Comparison of ENCODE assay signal across 8 mouse cellular contexts in genomic region chr6:87850900-87851614, GRCm38 (mm10). TPM values are rescaled to one million over a fixed set of nuclear protein-coding genes. Genes with fewer than 3 reads are reported as not detected.
DNase-seq lines count a peak whose midpoint lies in the region; ATAC-seq lines count a peak whose summit lies in the region.

TSS of gene Cnbp (minus strand) at chr6:87851106.

- peak within 1 kb of the TSS; percentile 78 for H3K4me2 ChIP-seq in heart, embryonic 13.5 days
- peak within 1 kb of the TSS; percentile 84 for H3K4me2 ChIP-seq in liver, embryonic 12.5 days
- H3K4me2 ChIP-seq in stomach, embryonic 15.5 days, result peak within 1 kb of the TSS; percentile 80

- peak; percentile 94 for ATAC-seq in erythroid progenitor cell, adult 5-6 weeks (replicated peaks; ENCODE audit: low FRiP score, poor library complexity, severe bottlenecking)
- ATAC-seq in heart, embryonic 13.5 days (ENCODE audit: extremely low read depth, insufficient number of reproducible peaks, low FRiP score, low TSS enrichment), result peak; percentile 97
- peak; percentile 95 for ATAC-seq in liver, embryonic 12.5 days
- peak; percentile 99 for ATAC-seq in stomach, embryonic 15.5 days (ENCODE audit: insufficient read depth, low FRiP score, low read depth)

- peaks cover 15% of the 10 kb centered on the region for H3K36me3 ChIP-seq in heart, embryonic 13.5 days
- H3K36me3 ChIP-seq in liver, embryonic 12.5 days, result peaks cover 29% of the 10 kb centered on the region
- H3K36me3 ChIP-seq in stomach, embryonic 15.5 days, result no peaks in the 10 kb centered on the region

- H3K9me3 ChIP-seq in heart, embryonic 13.5 days, result no peaks in the 10 kb centered on the region
- H3K9me3 ChIP-seq in liver, embryonic 12.5 days (replicated peaks), result no peaks in the 10 kb centered on the region
- no peaks in the 10 kb centered on the region for H3K9me3 ChIP-seq in stomach, embryonic 15.5 days

- peaks cover 34% of the 10 kb centered on the region for H3K4me1 ChIP-seq in heart, embryonic 13.5 days
- H3K4me1 ChIP-seq in liver, embryonic 12.5 days, result peaks cover 58% of the 10 kb centered on the region
- H3K4me1 ChIP-seq in stomach, embryonic 15.5 days, result peaks cover 5% of the 10 kb centered on the region

- H3K4me3 ChIP-seq in heart, embryonic 13.5 days, result peak within 1 kb of the TSS; percentile 90
- peak within 1 kb of the TSS; percentile 88 for H3K4me3 ChIP-seq in liver, embryonic 12.5 days
- H3K4me3 ChIP-seq in stomach, embryonic 15.5 days (replicated peaks), result peak within 1 kb of the TSS; percentile 99

- H3K27ac ChIP-seq in heart, embryonic 13.5 days (replicated peaks), result peak within 1 kb of the TSS; percentile 93
- H3K27ac ChIP-seq in liver, embryonic 12.5 days, result peak within 1 kb of the TSS; percentile 92
- H3K27ac ChIP-seq in stomach, embryonic 15.5 days, result peak within 1 kb of the TSS; percentile 92

- no peaks in the 10 kb centered on the region for H3K27me3 ChIP-seq in heart, embryonic 13.5 days (replicated peaks)
- no peaks in the 10 kb centered on the region for H3K27me3 ChIP-seq in liver, embryonic 12.5 days (replicated peaks)
- no peaks in the 10 kb centered on the region for H3K27me3 ChIP-seq in stomach, embryonic 15.5 days (replicated peaks)

- WGBS in heart, embryonic 13.5 days, result under 1% methylated on average over 53 of the region's 55 CpGs
- WGBS in liver, embryonic 12.5 days (ENCODE audit: insufficient replicate concordance), result under 1% methylated on average over 55 of the region's 55 CpGs
- WGBS in stomach, embryonic 15.5 days, result under 1% methylated on average over 47 of the region's 55 CpGs

- peak within 1 kb of the TSS; percentile 99 for H3K9ac ChIP-seq in heart, embryonic 13.5 days
- peak within 1 kb of the TSS; percentile 98 for H3K9ac ChIP-seq in liver, embryonic 12.5 days
- H3K9ac ChIP-seq in stomach, embryonic 15.5 days, result peak within 1 kb of the TSS; percentile 100

- peak; percentile 98 for DNase-seq in CD4-positive helper T cell, adult 2 months (ENCODE audit: low read depth, low spot score)
- peak; percentile 92 for DNase-seq in brain, embryonic 18.5 days (ENCODE audit: low read depth, low spot score)
- peak; percentile 99 for DNase-seq in kidney, postnatal 10 days
- peak; percentile 92 to 96 for DNase-seq in natural killer cell, adult 2 months (ENCODE audit: low spot score in 2 of 2)

RNA-seq across cellular contexts. Expression of gene Cnbp, which starts in this region (rescaled TPM):
- total RNA-seq in erythroid progenitor cell, adult 5-6 weeks (2015; ENCODE audit: low replicate concordance), result 296 and 321 TPM in 2 replicates
- 347 and 417 TPM in 2 replicates for total RNA-seq in erythroid progenitor cell, adult 5-6 weeks (2017; ENCODE audit: low replicate concordance)
- polyA plus RNA-seq in heart, embryonic 13.5 days (2015; fragmentation: Nextera tagmentation; extraction: Ambion mirVana), result 722 and 777 TPM in 2 replicates
- 896 and 933 TPM in 2 replicates for polyA plus RNA-seq in liver, embryonic 12.5 days (2016; fragmentation: Nextera tagmentation; extraction: Ambion mirVana)
- 975 and 1,053 TPM in 2 replicates for polyA plus RNA-seq in stomach, embryonic 15.5 days (2015; fragmentation: Nextera tagmentation; extraction: Ambion mirVana)

Comparison
In these comparisons a context has a peak if more than half of its experiments do, and no peak if none do; other contexts are left out.
1. Peak in every context shown above with its lines: DNase-seq, ATAC-seq, H3K4me3 ChIP-seq and H3K27ac ChIP-seq.